Mouse (Mus musculus) spleen, adult 2 months (tissue): ENCODE results near the gene Txnrd1.

ENCODE experiments used
- CTCF ChIP-seq: fragments of 200-500 bp; IDR thresholded peaks from 2 replicates; pipeline ENCODE4 v1.5.1; 2011; ENCODE audit warnings: mild to moderate bottlenecking, inconsistent platforms; ENCODE audit not compliant: insufficient read depth, insufficient read length, insufficient replicate concordance; ENCODE audit errors: extremely low read depth
- POLR2A ChIP-seq: fragments of 200-500 bp; IDR thresholded peaks from 2 replicates; pipeline ENCODE4 v1.6.1; 2011; ENCODE audit warnings: low read depth, low read length, inconsistent platforms

DNA sequence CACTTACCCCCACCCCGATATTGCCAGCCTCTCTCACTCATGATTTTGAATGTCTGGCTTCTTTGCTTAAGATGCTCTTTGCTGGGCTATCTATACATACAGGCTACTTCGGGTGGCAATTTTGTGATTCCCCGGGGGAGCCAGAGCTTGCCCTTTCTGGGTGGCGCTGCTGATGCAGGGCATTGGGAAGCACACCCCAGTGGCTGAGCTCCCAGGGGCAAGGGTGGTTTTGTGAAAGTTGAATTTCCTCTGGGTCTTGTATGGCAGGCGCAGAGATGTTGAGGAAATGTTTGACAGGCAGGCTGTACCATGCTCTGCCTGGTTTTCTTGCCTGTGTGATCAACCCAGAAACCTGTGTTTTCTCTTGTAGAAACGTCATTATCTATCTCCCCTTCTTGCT is 15.1 kb upstream of the Txnrd1 start:
- no peak for TF ChIP-seq POLR2A
- TF ChIP-seq CTCF = no peak
